Mouse (Mus musculus) cortical plate, adult 2 months (tissue): ENCODE measurements around the gene Efcab11.

ENCODE experiments used
- CTCF ChIP-seq: fragments of 200-500 bp; IDR thresholded peaks from 2 replicates; pipeline ENCODE4 v1.5.1; 2011; ENCODE audit warnings: mild to moderate bottlenecking, control low read depth, low read length; ENCODE audit not compliant: insufficient read depth; ENCODE audit errors: extremely low read depth
- POLR2A ChIP-seq: fragments of 200-500 bp; IDR thresholded peaks from 2 replicates; pipeline ENCODE4 v1.6.1; 2011; ENCODE audit warnings: mild to moderate bottlenecking, low read length, control low read depth; ENCODE audit not compliant: insufficient read depth; ENCODE audit errors: extremely low read depth

GRCm38 (mm10) chr12:99923703-99924102 lies 39.5 kb upstream of the Efcab11 start:
- TF ChIP-seq POLR2A (no peak), CTCF (no peak)
